20 mouse cellular contexts compared by ENCODE assay signal in genomic region chr4:114357420-114357819, GRCm38 (mm10). TPM values are rescaled to one million over a fixed set of nuclear protein-coding genes. Genes with fewer than 3 reads are reported as not detected.
DNase-seq lines count a peak whose midpoint lies in the region; ATAC-seq and TF ChIP-seq lines count a peak whose summit lies in the region.
"Had no signal": no experiment of that assay in that cellular context is flagged by ENCODE, and none has a peak within 500 bp of the region (broad histone marks: within the 10 kb centered on the region; RNA-seq: fewer than 3 reads in every experiment).

No protein-coding gene starts in this region.

- peak overlapping the region; percentile 56 for H3K27ac ChIP-seq in heart, embryonic 13.5 days (replicated peaks)
- no peak overlapping the region for H3K27ac ChIP-seq in lung, postnatal 0 days (ENCODE audit: low read length)
- H3K27ac ChIP-seq: embryonic facial prominence, embryonic 10.5 days; forebrain, embryonic 13.5 days; hindbrain, postnatal 0 days; limb, embryonic 13.5 days; midbrain, embryonic 12.5 days had no signal

- H3K4me3 ChIP-seq in heart, embryonic 13.5 days = no peak overlapping the region
- H3K4me3 ChIP-seq in lung, postnatal 0 days (ENCODE audit: low read depth, low read length) = no peak overlapping the region
- H3K4me3 ChIP-seq: embryonic facial prominence, embryonic 10.5 days; forebrain, embryonic 13.5 days; limb, embryonic 13.5 days; midbrain, embryonic 12.5 days had no signal

- 0 out of 2 replicates have a peak overlapping the region, but pooled peaks have one; percentile 13 for H3K4me2 ChIP-seq in heart, embryonic 13.5 days
- H3K4me2 ChIP-seq in lung, postnatal 0 days (replicated peaks; ENCODE audit: low read depth, low read length) = no peak overlapping the region
- H3K4me2 ChIP-seq: forebrain, embryonic 13.5 days; limb, embryonic 13.5 days; midbrain, embryonic 12.5 days had no signal

- peaks cover 41% of the 10 kb centered on the region for H3K4me1 ChIP-seq in heart, embryonic 13.5 days
- H3K4me1 ChIP-seq in lung, postnatal 0 days (ENCODE audit: insufficient read depth, low read depth, low read length) = no peaks in the 10 kb centered on the region
- H3K4me1 ChIP-seq: limb, embryonic 13.5 days; midbrain, embryonic 12.5 days had no signal

- no peak for TF ChIP-seq EP300 in lung, postnatal 0 days (IDR thresholded peaks at IDR 0.05)

- ATAC-seq in heart, embryonic 13.5 days (ENCODE audit: extremely low read depth, insufficient number of reproducible peaks, low FRiP score, low TSS enrichment) = peak; percentile 27; the same call in 1 of the 2 replicates
- no peak for ATAC-seq in lung, postnatal 0 days
- ATAC-seq: forebrain, embryonic 13.5 days; hindbrain, postnatal 0 days; Patski had no signal

- no peaks in the 10 kb centered on the region for H3K36me3 ChIP-seq in heart, embryonic 13.5 days
- no peaks in the 10 kb centered on the region for H3K36me3 ChIP-seq in lung, postnatal 0 days (ENCODE audit: insufficient read depth, low read length)
- H3K36me3 ChIP-seq: embryonic facial prominence, embryonic 10.5 days; limb, embryonic 13.5 days; midbrain, embryonic 12.5 days had no signal

- DNase-seq in heart, adult 8-10 months (ENCODE audit: low spot score) = no peak
- DNase-seq in ovary, adult 18-20 months (ENCODE audit: low spot score) = peak; percentile 48
- DNase-seq in ovary, postnatal 14 days (ENCODE audit: low spot score) = no peak
- DNase-seq in adrenal gland, postnatal 36 days = peak; percentile 19 to 27
- no peak for DNase-seq in urinary bladder, postnatal 4 days (ENCODE audit: low spot score in 2 of 2)
- no peak for DNase-seq in lung, postnatal 0 days (ENCODE audit: low spot score)
- DNase-seq: cerebellum, adult 9-10 months; gastrocnemius, postnatal 14 days; kidney, adult 9 months; lung, adult 2 months; lung, postnatal 4 days; right cerebral cortex, adult 18-20 months; thymus, adult 2 months had no signal

- H3K9ac ChIP-seq in heart, embryonic 13.5 days = no peak overlapping the region
- no peak overlapping the region for H3K9ac ChIP-seq in lung, postnatal 0 days (replicated peaks; ENCODE audit: low read depth)
- H3K9ac ChIP-seq: forebrain, embryonic 13.5 days; limb, embryonic 13.5 days; midbrain, embryonic 12.5 days had no signal

- 5% methylated on average over 4 of the region's 4 CpGs for WGBS in heart, embryonic 13.5 days
- 19% methylated on average over 4 of the region's 4 CpGs for WGBS in lung, postnatal 0 days

- no peaks in the 10 kb centered on the region for H3K9me3 ChIP-seq in heart, embryonic 13.5 days
- no peaks in the 10 kb centered on the region for H3K9me3 ChIP-seq in lung, postnatal 0 days (ENCODE audit: low read length)
- H3K9me3 ChIP-seq: embryonic facial prominence, embryonic 10.5 days; forebrain, embryonic 13.5 days; limb, embryonic 13.5 days; midbrain, embryonic 12.5 days had no signal

- TF ChIP-seq CTCF in lung, postnatal 0 days (IDR thresholded peaks at IDR 0.05) = no peak

- H3K27me3 ChIP-seq in heart, embryonic 13.5 days (replicated peaks) = peaks cover 5% of the 10 kb centered on the region; the same call in 1 of the 2 replicates
- no peaks in the 10 kb centered on the region for H3K27me3 ChIP-seq in lung, postnatal 0 days (replicated peaks; ENCODE audit: insufficient read depth, low read length)
- H3K27me3 ChIP-seq: forebrain, embryonic 13.5 days; midbrain, embryonic 12.5 days; Patski had no signal

RNA-seq across cellular contexts. Expression of gene Trabd2b, which starts 49.1 kb away (rescaled TPM):
- polyA plus RNA-seq in heart, embryonic 13.5 days (2015; fragmentation: Nextera tagmentation; extraction: Ambion mirVana) = 1.2 and 1.7 TPM in 2 replicates
- total RNA-seq in heart, adult 8-10 months (2022) = 10 to 100 TPM; 62.0 to 82.7 (median 71.5) TPM
- total RNA-seq in adrenal gland, postnatal 36 days (2021) = 1 to 10 TPM; 1.3 to 2.2 TPM
- 2.4 and 3.4 TPM in 2 replicates for polyA plus RNA-seq in lung, postnatal 0 days (2015; fragmentation: Nextera tagmentation; extraction: Ambion mirVana)

Comparison
In these comparisons a context has a peak if more than half of its experiments do, and no peak if none do; other contexts are left out.
1. DNase-seq: peak in ovary, adult 18-20 months (single experiment) and adrenal gland, postnatal 36 days (2 of 2); none in heart, adult 8-10 months (single experiment), ovary, postnatal 14 days (single experiment), urinary bladder, postnatal 4 days (0 of 2) and lung, postnatal 0 days (single experiment).
2. RNA of gene Trabd2b, which starts 49.1 kb away (total RNA-seq): 62.0 to 82.7 TPM in heart, adult 8-10 months; 1.3 to 2.2 TPM in adrenal gland, postnatal 36 days; every median in the first group is over 10 times any median in the second.